ENCODE assay signal across 16 mouse cellular contexts in the genomic region with DNA sequence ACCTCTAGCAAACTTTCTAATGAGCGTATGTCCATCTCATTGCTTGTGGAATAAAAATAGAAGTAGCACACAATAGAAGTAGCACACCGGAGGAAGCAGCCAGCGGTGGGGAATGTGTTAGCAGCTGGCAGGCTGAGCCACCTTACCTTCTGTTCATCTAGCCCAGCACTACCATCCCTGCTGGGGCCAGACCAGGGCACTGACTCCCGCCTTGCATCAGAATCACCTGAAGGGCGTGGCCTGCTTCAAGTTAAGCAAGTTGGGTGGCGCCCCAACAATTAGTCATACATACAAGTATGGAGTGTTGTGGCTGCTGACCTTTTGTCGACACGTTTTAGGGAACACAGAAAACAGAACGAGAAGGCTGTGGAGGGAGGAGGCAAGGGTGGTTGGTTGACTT. TPM values are rescaled to one million over a fixed set of nuclear protein-coding genes. Genes with fewer than 3 reads are reported as not detected.
"Had no signal": no experiment of that assay in that cellular context is flagged by ENCODE, and none has a peak within 500 bp of the region (broad histone marks: within the 10 kb centered on the region; RNA-seq: fewer than 3 reads in every experiment).

No protein-coding gene starts in this region.

- ATAC-seq: midbrain, embryonic 15.5 days had no signal

- DNase-seq: kidney, adult 11 months; kidney, adult 9 months; kidney, postnatal 36 days; left cerebral cortex, postnatal 4 days; lung, adult 18-20 months; lung, postnatal 36 days; right cerebral cortex, postnatal 25 days; thymus, postnatal 36 days had no signal

- H3K9me3 ChIP-seq: limb, embryonic 13.5 days; midbrain, embryonic 15.5 days; neural tube, embryonic 12.5 days had no signal

- H3K9ac ChIP-seq: limb, embryonic 13.5 days; liver, embryonic 14.5 days; midbrain, embryonic 15.5 days; neural tube, embryonic 12.5 days had no signal

- H3K4me2 ChIP-seq: limb, embryonic 13.5 days; midbrain, embryonic 11.5 days; midbrain, embryonic 15.5 days; neural tube, embryonic 12.5 days had no signal

- H3K4me1 ChIP-seq: limb, embryonic 13.5 days; midbrain, embryonic 15.5 days; neural tube, embryonic 12.5 days had no signal

- H3K36me3 ChIP-seq: limb, embryonic 13.5 days; midbrain, embryonic 15.5 days; neural tube, embryonic 12.5 days had no signal

- H3K27ac ChIP-seq: kidney, postnatal 0 days; layer of hippocampus, adult 2 months; limb, embryonic 13.5 days; liver, embryonic 14.5 days; midbrain, embryonic 15.5 days; neural tube, embryonic 12.5 days had no signal

- H3K4me3 ChIP-seq: layer of hippocampus, adult 2 months; limb, embryonic 13.5 days; midbrain, embryonic 15.5 days; neural tube, embryonic 12.5 days had no signal

RNA-seq across cellular contexts. Expression of gene Sh3gl2, which starts 6.5 kb away (rescaled TPM):
- polyA plus RNA-seq: liver, adult 2 months had no signal
